Mouse (Mus musculus) lung, postnatal 36 days (tissue): ENCODE measurements around the gene Pomgnt2.
A peak's percentile ranks its signal among the peaks of the same experiment; 100 is the strongest.
"Not testable (repeated sequence)": the region's sequence is repeated elsewhere in the genome, so short reads cannot be mapped to it uniquely, and the experiment has no call there.

ENCODE experiments used
- DNase-seq: peaks from one replicate; pipeline ENCODE4 v3.0.0; 2022; ENCODE audit warnings: mixed read lengths

Gene Pomgnt2

DNA sequence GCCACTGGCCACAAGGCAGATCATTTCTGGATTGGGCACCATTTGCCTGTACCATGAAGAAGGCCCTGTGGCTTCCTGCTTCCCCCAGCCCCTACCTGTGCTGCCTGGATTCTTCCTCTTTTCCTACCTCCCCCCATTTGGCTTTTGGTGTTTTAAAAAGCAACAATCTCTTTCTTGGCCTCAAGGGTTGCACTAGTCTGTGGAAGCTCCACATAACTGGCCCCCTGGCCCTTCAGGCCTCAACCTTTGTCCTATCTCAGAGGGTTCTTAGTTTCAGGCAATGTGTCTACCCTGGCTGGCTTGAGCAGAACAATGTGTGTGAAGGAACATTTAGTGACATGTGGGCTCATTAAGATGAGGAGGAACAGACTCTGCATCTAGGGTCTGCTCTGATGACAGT lies at the start of gene Pomgnt2:
Pomgnt2 (minus strand) TSS at position 101 of the 400 bp plus-strand sequence.
- no peak for DNase-seq

GRCm38 (mm10) chr9:122039848-122040247 lies 42.9 kb upstream of the Pomgnt2 start:
- DNase-seq = no peak

DNA sequence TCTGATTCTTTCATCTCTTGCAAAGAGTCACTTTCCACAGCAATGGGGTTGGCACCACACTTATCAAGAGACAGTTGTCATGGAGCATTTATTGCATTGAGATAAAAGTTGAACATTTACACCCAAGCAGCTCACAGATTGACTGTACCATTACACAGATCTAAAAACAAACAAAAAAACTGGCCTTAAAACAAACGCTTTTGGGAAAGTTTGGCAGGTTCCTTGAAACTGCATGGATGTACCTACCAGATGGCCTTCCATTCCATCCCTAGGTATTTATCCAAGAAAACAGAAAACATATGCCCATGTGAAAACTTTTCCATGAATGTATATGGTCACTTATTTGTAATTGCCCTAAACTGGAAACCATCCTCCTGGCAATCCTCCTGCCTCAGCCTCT lies 41.7 kb upstream of the Pomgnt2 start:
- DNase-seq = no peak

- DNase-seq = no peak
Observed at GRCm38 (mm10) chr9:122036496-122037054, 39.7 kb upstream of the Pomgnt2 start.

DNA sequence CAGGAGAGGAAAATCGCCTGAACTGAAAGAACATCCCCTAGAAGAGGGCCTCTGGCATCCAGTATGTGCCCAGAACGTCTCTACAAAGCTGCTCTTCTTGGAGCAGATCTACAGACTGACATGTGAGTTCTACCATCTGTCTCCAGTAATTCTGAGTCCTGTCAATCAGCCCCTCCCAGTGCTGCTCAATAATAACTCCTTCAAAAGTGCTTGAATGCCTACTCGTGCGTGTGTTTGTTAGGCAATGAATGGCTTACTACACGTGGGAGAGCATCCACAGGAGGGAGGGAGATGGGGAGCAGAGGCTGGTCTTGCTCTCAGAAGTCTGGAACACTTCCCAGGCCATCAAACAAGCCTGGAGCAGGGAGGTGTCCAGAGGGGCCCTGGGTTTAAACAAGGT lies 38.9 kb upstream of the Pomgnt2 start:
- DNase-seq = peak; percentile 23

DNA sequence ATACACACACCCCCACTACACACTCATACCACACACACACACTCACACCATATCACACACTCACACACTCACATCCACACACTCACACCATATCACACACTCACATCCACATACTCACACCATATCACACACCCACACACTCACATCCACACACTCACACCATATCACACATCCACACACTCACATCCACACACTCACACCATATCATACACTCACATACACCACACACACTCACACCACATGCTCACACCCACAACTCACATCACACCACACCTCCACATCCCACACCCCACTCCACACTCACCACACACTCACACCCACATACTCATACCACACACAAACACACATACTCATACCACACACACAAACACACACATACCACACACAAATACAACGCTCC lies 38.0 kb upstream of the Pomgnt2 start:
- DNase-seq = no peak

DNA sequence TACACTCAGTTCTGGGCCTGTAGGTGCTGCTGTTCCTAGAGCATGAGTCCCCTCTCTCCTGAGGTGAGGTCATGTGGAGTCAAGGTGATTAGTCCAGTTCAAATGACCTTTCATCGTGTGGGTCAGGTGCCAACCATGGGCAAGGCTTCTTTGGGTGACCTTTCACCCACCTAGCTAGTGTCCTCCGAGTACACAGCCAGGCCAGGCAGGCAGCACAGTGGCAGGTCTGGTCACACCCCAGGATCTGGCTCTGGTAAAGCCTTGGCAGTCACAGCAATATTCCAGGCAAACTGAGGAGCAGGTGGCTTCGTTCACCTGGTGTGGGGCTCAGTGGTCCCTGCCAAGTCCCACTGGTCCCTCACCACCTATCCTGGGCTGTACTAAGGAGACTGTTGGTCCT lies 35.2 kb upstream of the Pomgnt2 start:
- DNase-seq = no peak

- DNase-seq = no peak
Observed at GRCm38 (mm10) chr9:122030706-122031105, 33.8 kb upstream of the Pomgnt2 start.

DNA sequence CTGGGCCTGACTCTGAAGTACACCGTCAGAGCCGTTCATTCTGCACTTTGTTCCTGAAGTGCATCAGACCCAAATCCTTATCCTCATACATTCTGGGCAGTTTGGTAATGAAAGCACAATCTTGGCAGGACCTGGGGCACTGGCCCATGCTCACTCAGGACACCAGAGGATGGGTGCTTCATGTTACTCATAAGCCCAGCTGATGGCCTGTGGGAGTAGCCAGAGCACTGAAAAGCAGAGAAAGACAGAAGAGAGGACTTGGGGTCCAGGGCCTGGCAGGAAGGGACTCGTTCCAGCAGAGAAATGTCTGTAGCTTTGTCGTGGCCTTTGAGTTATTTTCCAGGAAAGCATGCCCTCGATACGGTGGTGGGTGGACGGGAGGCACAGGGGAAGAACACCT lies 32.9 kb upstream of the Pomgnt2 start:
- DNase-seq = no peak

DNA sequence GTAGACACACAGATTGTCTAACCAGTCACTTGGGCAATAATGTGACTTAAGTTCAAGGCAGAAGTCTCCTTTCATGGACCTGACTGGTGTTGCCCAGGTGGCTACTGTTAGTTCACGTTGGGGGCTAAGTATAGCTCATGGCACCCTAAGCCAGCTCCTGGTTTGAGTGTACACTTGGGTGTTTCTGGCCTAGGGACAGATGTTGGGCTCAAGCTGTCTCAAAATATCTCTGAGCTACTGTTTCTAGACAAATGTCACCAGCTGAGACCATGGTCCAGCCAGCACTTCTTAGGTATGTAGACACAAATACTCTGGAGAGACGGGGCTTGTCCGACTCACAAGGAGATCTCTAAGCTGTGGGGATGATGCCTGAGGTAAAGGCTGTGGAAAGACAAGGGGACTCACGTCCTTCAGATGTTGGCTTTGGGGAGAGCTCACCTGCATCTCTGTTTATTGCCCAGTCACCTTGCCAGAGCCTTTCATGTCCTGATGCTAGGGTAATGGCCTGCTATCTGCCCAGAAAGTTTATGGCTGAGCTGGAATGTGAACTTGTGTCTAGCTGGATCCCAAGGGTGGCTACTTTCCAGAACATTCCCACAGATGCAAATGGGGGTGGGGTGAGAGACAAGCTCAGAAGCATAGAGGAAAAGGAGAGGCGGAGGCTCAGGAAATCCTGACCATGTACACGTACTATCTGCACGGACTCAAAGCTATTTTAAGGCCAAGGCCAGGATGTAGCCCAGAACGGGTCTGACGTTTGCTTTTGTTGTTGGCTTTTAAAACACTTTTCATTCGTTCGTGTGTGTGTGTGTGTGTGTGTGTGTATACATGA lies 31.2 kb upstream of the Pomgnt2 start:
- DNase-seq = peak; percentile 91

DNA sequence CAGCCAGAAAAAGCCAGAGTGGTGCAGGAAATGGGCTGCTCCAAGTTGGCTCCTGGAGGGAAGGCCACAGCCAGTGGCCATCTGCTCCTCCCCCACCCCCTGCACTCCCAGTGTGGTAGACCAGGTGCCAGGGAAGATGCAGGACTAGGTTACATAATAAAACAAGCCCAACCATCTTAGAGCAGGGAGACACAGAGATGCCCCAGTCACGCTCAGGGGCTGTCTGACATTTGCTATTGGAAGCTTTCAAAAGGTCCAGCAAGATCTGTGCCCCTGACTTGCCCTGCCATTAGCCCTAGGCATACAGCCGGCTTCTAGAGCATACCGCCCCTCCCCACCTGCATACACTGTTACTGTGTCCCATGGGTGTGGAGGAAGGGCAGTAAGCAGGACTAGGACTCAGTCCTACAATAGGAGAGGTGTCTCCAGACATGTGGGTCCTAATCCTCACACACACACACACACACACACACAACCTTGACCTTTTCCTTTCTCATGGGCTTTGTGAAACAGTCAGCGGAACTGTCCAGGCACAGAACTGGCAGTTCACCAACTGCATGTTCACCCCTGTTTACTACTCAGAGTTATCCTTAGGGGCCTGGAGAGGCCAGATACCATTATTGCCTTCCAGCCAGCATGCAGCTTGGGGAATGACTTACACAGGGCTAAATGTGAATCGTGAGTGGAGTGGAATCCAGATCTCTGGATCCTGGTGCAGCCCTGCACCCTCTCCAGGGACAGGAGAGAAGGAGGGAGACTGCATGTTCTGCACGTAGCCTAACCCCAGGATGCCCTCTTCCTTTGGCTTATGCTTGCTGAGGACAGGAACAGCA lies 30.4 kb upstream of the Pomgnt2 start:
- peak; percentile 83 for DNase-seq

- DNase-seq = no peak
Observed at GRCm38 (mm10) chr9:122025855-122026590, 29.1 kb upstream of the Pomgnt2 start.

DNA sequence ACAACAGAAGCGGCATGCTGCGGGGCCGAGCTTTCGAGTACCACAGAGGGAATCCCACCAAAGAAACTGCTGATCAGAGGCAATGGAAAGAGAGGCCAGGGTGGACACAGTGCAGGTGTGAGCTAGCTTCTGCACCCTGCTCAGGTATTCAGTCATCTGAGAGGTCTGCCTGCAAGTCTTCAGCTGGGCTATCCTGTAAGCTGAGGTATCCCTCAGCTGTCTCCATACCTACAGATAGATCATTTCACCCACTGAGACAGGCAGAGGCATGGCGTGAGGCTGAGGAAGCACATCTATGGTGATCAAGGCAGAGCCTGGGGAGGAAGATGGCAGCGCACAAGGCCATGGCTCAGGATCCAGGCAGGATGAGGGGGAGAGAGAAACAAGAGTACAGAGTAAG lies 27.5 kb upstream of the Pomgnt2 start:
- DNase-seq = no peak

- DNase-seq = peak; percentile 60
Observed at GRCm38 (mm10) chr9:122023873-122024272, 27.0 kb upstream of the Pomgnt2 start.

GRCm38 (mm10) chr9:122022776-122023175 lies 25.9 kb upstream of the Pomgnt2 start:
- peak; percentile 90 for DNase-seq

GRCm38 (mm10) chr9:122021581-122021980 lies 24.7 kb upstream of the Pomgnt2 start:
- DNase-seq = no peak

GRCm38 (mm10) chr9:122021171-122021570 lies 24.3 kb upstream of the Pomgnt2 start:
- not testable (repeated sequence) for DNase-seq

DNA sequence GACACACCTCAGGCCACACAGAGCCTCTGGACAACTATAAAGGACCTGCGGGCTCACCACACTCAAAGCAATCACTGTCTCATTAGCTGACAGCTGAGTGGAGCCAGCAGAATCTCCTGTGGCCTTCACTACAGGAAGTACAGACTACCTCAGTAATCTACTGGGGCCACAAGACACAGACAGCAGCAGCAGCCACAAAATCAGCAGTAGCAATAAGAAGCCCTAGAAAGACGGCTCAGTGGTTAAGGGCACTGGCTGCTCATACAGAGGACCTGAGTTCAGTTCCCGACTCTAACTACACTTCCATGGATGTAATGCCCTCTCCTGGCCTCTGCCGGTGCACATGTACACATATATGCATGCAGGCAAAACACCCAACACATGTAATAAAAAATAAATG lies 23.4 kb upstream of the Pomgnt2 start:
- no peak for DNase-seq

GRCm38 (mm10) chr9:122018782-122019395 lies 22.0 kb upstream of the Pomgnt2 start:
- peak; percentile 88 for DNase-seq

DNA sequence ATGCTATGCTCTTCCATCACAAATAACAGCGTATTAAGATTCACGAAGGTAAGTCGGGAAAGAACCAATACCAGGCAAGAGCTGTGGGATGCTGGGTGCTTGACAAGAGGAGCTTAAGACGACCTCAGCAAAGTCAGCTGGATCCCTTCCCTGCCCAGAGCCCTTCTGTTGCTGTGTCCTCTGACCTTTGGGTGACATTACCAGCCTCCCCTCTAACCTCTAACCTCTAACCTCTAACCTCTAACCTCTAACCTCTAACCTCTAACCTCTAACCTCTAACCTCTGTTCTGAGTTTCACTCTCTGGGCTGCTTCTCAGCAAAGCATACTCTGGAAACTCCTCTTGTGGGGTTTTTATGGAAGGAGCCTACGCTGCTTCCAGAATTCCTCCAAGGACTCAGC lies 21.2 kb upstream of the Pomgnt2 start:
- no peak for DNase-seq

GRCm38 (mm10) chr9:122014241-122014667 lies 17.3 kb upstream of the Pomgnt2 start:
- DNase-seq = peak; percentile 91

DNA sequence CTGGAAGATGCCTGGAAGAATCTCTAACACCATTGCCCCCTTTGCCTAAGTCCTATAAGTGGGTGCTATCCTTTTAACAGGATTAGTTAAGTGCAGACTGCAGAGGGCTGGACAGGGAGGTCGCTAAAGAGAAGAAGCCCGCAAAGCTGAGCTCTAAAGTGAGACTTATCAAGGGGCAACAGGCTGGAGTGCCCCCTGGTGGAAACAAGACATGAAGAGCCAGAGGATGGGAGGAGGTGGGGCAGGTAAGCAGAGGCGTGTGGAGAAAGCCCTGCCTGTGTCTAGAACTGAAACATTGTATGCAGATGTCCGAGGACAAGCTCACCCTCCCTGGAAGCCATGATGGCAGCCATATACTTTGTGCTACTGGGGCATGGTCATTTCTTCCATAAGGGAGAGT lies 16.7 kb upstream of the Pomgnt2 start:
- DNase-seq = peak; percentile 21
